Mouse (Mus musculus) myocyte (in vitro differentiated cells): ENCODE results near the gene Dnah6.

Experiments
- POLR2A ChIP-seq: IDR thresholded peaks from one replicate; pipeline ENCODE4 v1.6.1; 2011; ENCODE audit warnings: low read depth, mild to moderate bottlenecking, control low read depth, moderate library complexity; ENCODE audit not compliant: insufficient read length
- SRF ChIP-seq: IDR thresholded peaks from one replicate; pipeline ENCODE4 v1.6.1; 2011; ENCODE audit warnings: low read depth; ENCODE audit not compliant: control insufficient read depth, insufficient read length

GRCm38 (mm10) chr6:73228408-73228807 is 7.0 kb upstream of the Dnah6 start:
- no peak for TF ChIP-seq POLR2A
- TF ChIP-seq SRF = no peak
